Mouse (Mus musculus) layer of hippocampus, postnatal 25 days (tissue): ENCODE data around the gene Isca2. TPM values are rescaled to one million over a fixed set of nuclear protein-coding genes. Genes with fewer than 3 reads are reported as not detected.
A peak's percentile ranks its signal among the peaks of the same experiment; 100 is the strongest.

Experiments used
- DNase-seq, 2 experiments: peaks; one replicate each; pipeline ENCODE4 v3.0.0; 2022; ENCODE audit warnings: mixed read lengths in 2 of 2, low spot score in 1 of 2; ENCODE audit errors: extremely low spot score in 1 of 2
- total RNA-seq, 2 experiments: library from RNA; stranded (reverse); gene quantifications; 2 replicates each; pipeline ENCODE4 v1.2.3; 2021

The Isca2 gene
- 10 to 100 TPM; 61.2 to 61.6 TPM for total RNA-seq

GRCm38 (mm10) chr12:84772726-84773441 lies at the start of gene Isca2, which contains the start of gene Npc2:
Gene Isca2, plus strand, starts transcription at chr12:84773251.
Gene Npc2, minus strand, starts transcription at chr12:84773152.
- peak; percentile 76 to 83 for DNase-seq

GRCm38 (mm10) chr12:84726391-84726790 lies 46.7 kb upstream of the Isca2 start:
- DNase-seq, result no peak

GRCm38 (mm10) chr12:84726986-84727385 lies 46.1 kb upstream of the Isca2 start:
- no peak for DNase-seq

- no peak for DNase-seq
Observed at GRCm38 (mm10) chr12:84727434-84727833, 45.6 kb upstream of the Isca2 start.

GRCm38 (mm10) chr12:84728421-84728820 lies 44.6 kb upstream of the Isca2 start:
- no peak for DNase-seq

GRCm38 (mm10) chr12:84733366-84733765 lies 39.7 kb upstream of the Isca2 start:
- no peak for DNase-seq

- DNase-seq, result no peak
Observed at GRCm38 (mm10) chr12:84743496-84743895, 29.6 kb upstream of the Isca2 start.

- DNase-seq, result no peak
Observed at GRCm38 (mm10) chr12:84745700-84746099, 27.4 kb upstream of the Isca2 start.

GRCm38 (mm10) chr12:84748134-84748533 lies 24.9 kb upstream of the Isca2 start:
- no peak for DNase-seq

GRCm38 (mm10) chr12:84750661-84751060 lies 22.4 kb upstream of the Isca2 start:
- no peak for DNase-seq

GRCm38 (mm10) chr12:84752131-84752977 lies 20.7 kb upstream of the Isca2 start:
- peak; percentile 18 to 24 for DNase-seq

- DNase-seq, result peak; percentile 70 to 89
Observed at GRCm38 (mm10) chr12:84755008-84755695, 17.9 kb upstream of the Isca2 start.

GRCm38 (mm10) chr12:84756016-84756415 lies 17.0 kb upstream of the Isca2 start:
- no peak for DNase-seq

- no peak for DNase-seq
Observed at GRCm38 (mm10) chr12:84759063-84759462, 14.0 kb upstream of the Isca2 start.

GRCm38 (mm10) chr12:84762532-84762931 lies 10.5 kb upstream of the Isca2 start:
- no peak for DNase-seq

GRCm38 (mm10) chr12:84763577-84764218 lies 9.4 kb upstream of the Isca2 start:
- no peak for DNase-seq

GRCm38 (mm10) chr12:84764756-84765155 lies 8.3 kb upstream of the Isca2 start:
- no peak for DNase-seq

GRCm38 (mm10) chr12:84765506-84765905 lies 7.5 kb upstream of the Isca2 start:
- no peak for DNase-seq

- no peak for DNase-seq
Observed at GRCm38 (mm10) chr12:84766113-84766735, 6.8 kb upstream of the Isca2 start.

- no peak for DNase-seq
Observed at GRCm38 (mm10) chr12:84767510-84767909, 5.5 kb upstream of the Isca2 start.
